ENCODE assay signal across 22 mouse cellular contexts in the genomic region with DNA sequence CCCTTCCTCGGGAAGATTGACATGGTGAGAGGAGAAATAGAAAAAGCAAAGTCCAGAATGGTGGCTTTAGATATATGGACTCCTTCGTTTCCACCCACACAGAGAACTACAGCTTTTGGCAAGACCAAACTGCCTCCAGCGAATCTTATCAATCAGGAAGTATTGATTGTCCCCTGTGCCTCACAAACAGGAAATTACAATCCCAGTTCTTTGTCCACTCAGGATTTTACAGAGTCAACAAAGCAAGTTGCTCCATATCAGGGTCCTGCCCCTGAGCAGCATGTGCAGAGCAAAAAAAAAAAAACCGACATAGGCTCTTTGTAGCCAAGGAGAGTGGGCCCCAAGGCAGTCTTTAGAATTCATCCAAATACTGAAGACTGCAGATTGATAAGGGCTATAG.
DNase-seq lines count a peak whose midpoint lies in the region; ATAC-seq and TF ChIP-seq lines count a peak whose summit lies in the region.
"Had no signal": no experiment of that assay in that cellular context is flagged by ENCODE, and none has a peak within 500 bp of the region (broad histone marks: within the 10 kb centered on the region; RNA-seq: fewer than 3 reads in every experiment).

No protein-coding gene starts in this region.

- TF ChIP-seq POLR2A in liver, adult 2 months (IDR thresholded peaks at IDR 0.05; ENCODE audit: extremely low read depth, insufficient read depth, low read length) = no peak
- TF ChIP-seq POLR2A in testis, adult 2 months (IDR thresholded peaks at IDR 0.05; ENCODE audit: control insufficient read depth, low read depth, low read length) = no peak

- no peak for TF ChIP-seq CTCF in liver, adult 2 months (IDR thresholded peaks at IDR 0.05; ENCODE audit: low read depth, low read length)
- no peak for TF ChIP-seq CTCF in testis, adult 2 months (IDR thresholded peaks at IDR 0.05; ENCODE audit: control insufficient read depth, insufficient read depth, insufficient replicate concordance, low read depth, low read length)
- TF ChIP-seq CTCF in liver, postnatal 0 days (IDR thresholded peaks at IDR 0.05; ENCODE audit: low read depth) = no peak

- H3K9me3 ChIP-seq in liver, embryonic 12.5 days (replicated peaks) = no peaks in the 10 kb centered on the region
- H3K9me3 ChIP-seq in liver, postnatal 0 days (ENCODE audit: low read length) = no peaks in the 10 kb centered on the region
- H3K9me3 ChIP-seq: embryonic facial prominence, embryonic 13.5 days; embryonic facial prominence, embryonic 15.5 days; forebrain, embryonic 10.5 days; forebrain, embryonic 12.5 days had no signal

- WGBS in liver, adult 2 months = 6% methylated on average over 4 of the region's 4 CpGs
- 33% methylated on average over 4 of the region's 4 CpGs for WGBS in liver, embryonic 12.5 days (ENCODE audit: insufficient replicate concordance)
- 23% methylated on average over 4 of the region's 4 CpGs for WGBS in liver, postnatal 0 days (ENCODE audit: insufficient replicate concordance)

- ATAC-seq in liver, embryonic 12.5 days = no peak
- peak; percentile 49 for ATAC-seq in liver, postnatal 0 days
- ATAC-seq: forebrain, embryonic 14.5 days had no signal

- no peak overlapping the region for H3K4me3 ChIP-seq in liver, adult 2 months (ENCODE audit: insufficient read depth, low read depth, low read length)
- H3K4me3 ChIP-seq in liver, embryonic 12.5 days = no peak overlapping the region
- H3K4me3 ChIP-seq in testis, adult 2 months (ENCODE audit: control insufficient read depth, low read depth, low read length) = peak overlapping the region; percentile 86
- H3K4me3 ChIP-seq in liver, postnatal 0 days (ENCODE audit: low read depth, low read length) = no peak overlapping the region
- H3K4me3 ChIP-seq: embryonic facial prominence, embryonic 13.5 days; embryonic facial prominence, embryonic 15.5 days; erythroblast, embryonic 14.5 days; forebrain, embryonic 10.5 days; forebrain, embryonic 12.5 days had no signal

- no peaks in the 10 kb centered on the region for H3K36me3 ChIP-seq in liver, adult 2 months (ENCODE audit: control insufficient read depth, insufficient read depth, low read length)
- no peaks in the 10 kb centered on the region for H3K36me3 ChIP-seq in liver, embryonic 12.5 days
- H3K36me3 ChIP-seq in testis, adult 2 months (ENCODE audit: control insufficient read depth, insufficient read depth, low read length) = no peaks in the 10 kb centered on the region; the same call in 1 of the 2 replicates
- H3K36me3 ChIP-seq in liver, postnatal 0 days (replicated peaks; ENCODE audit: insufficient read depth, low read length) = no peaks in the 10 kb centered on the region
- H3K36me3 ChIP-seq: embryonic facial prominence, embryonic 13.5 days; embryonic facial prominence, embryonic 15.5 days; forebrain, embryonic 10.5 days; forebrain, embryonic 12.5 days had no signal

- no peak overlapping the region for H3K4me2 ChIP-seq in liver, embryonic 12.5 days
- no peak overlapping the region for H3K4me2 ChIP-seq in liver, postnatal 0 days (ENCODE audit: low read depth, low read length)
- H3K4me2 ChIP-seq: embryonic facial prominence, embryonic 13.5 days; embryonic facial prominence, embryonic 15.5 days; forebrain, embryonic 12.5 days had no signal

- peak; percentile 56 for DNase-seq in liver, adult 2 months (ENCODE audit: extremely low read depth, low read depth, low spot score)
- no peak for DNase-seq in testis, postnatal 10 days (ENCODE audit: low spot score)
- no peak for DNase-seq in liver, postnatal 0 days
- no peak for DNase-seq in kidney, adult 9 months
- DNase-seq: adrenal gland, adult 2 months; adrenal gland, postnatal 10 days; adrenal gland, postnatal 25 days; cerebellum, adult 11 months; cerebellum, adult 18-20 months; cerebellum, adult 8-10 months; cerebellum, adult 9-11 months; cerebellum, postnatal 14 days; cerebellum, postnatal 36 days; embryo, embryonic 11 days had no signal

- H3K4me1 ChIP-seq in liver, adult 2 months (ENCODE audit: control insufficient read depth, insufficient read depth, low read length) = peaks cover 4% of the 10 kb centered on the region; the same call in 1 of the 2 replicates
- H3K4me1 ChIP-seq in liver, embryonic 12.5 days = no peaks in the 10 kb centered on the region
- no peaks in the 10 kb centered on the region; the same call in none of the 2 replicates for H3K4me1 ChIP-seq in testis, adult 2 months (ENCODE audit: control insufficient read depth, insufficient read depth, low read length)
- peaks cover 8% of the 10 kb centered on the region for H3K4me1 ChIP-seq in liver, postnatal 0 days (ENCODE audit: insufficient read depth)
- H3K4me1 ChIP-seq: embryonic facial prominence, embryonic 13.5 days; embryonic facial prominence, embryonic 15.5 days; forebrain, embryonic 10.5 days; forebrain, embryonic 12.5 days had no signal

- peak; percentile 51 for TF ChIP-seq EP300 in liver, postnatal 0 days (IDR thresholded peaks at IDR 0.05; ENCODE audit: low read depth)

- 0 out of 2 replicates have a peak overlapping the region, but pooled peaks have one; percentile 16 for H3K27ac ChIP-seq in liver, adult 2 months (replicated peaks; ENCODE audit: insufficient read depth, low read depth, low read length)
- H3K27ac ChIP-seq in liver, embryonic 12.5 days = no peak overlapping the region
- peak overlapping the region; percentile 97 for H3K27ac ChIP-seq in testis, adult 2 months (ENCODE audit: control insufficient read depth, insufficient read depth, low read depth, low read length)
- no peak overlapping the region for H3K27ac ChIP-seq in liver, postnatal 0 days (ENCODE audit: low read depth)
- H3K27ac ChIP-seq: embryonic facial prominence, embryonic 13.5 days; embryonic facial prominence, embryonic 15.5 days; forebrain, embryonic 10.5 days; forebrain, embryonic 12.5 days had no signal

- no peak overlapping the region for H3K9ac ChIP-seq in liver, adult 2 months (ENCODE audit: low read depth, low read length)
- no peak overlapping the region for H3K9ac ChIP-seq in liver, embryonic 12.5 days
- H3K9ac ChIP-seq in liver, postnatal 0 days (replicated peaks) = no peak overlapping the region
- H3K9ac ChIP-seq: embryonic facial prominence, embryonic 13.5 days; embryonic facial prominence, embryonic 15.5 days; forebrain, embryonic 12.5 days had no signal

- no peaks in the 10 kb centered on the region for H3K27me3 ChIP-seq in liver, adult 2 months (ENCODE audit: control insufficient read depth, insufficient read depth, low read length)
- no peaks in the 10 kb centered on the region for H3K27me3 ChIP-seq in liver, embryonic 12.5 days (replicated peaks)
- H3K27me3 ChIP-seq in testis, adult 2 months (ENCODE audit: control insufficient read depth, insufficient read depth, low read length) = no peaks in the 10 kb centered on the region
- H3K27me3 ChIP-seq in liver, postnatal 0 days (ENCODE audit: insufficient read depth, low read length) = no peaks in the 10 kb centered on the region
- H3K27me3 ChIP-seq: embryonic facial prominence, embryonic 13.5 days; embryonic facial prominence, embryonic 15.5 days had no signal

- H3K79me2 ChIP-seq in liver, adult 2 months (ENCODE audit: control insufficient read depth, insufficient read depth, low read length) = no peaks in the 10 kb centered on the region

Comparison
In these comparisons a context has a peak if more than half of its experiments do, and no peak if none do; other contexts are left out.
1. H3K27ac ChIP-seq: peak in liver, adult 2 months (single experiment) and testis, adult 2 months (single experiment); none in liver, embryonic 12.5 days (single experiment) and liver, postnatal 0 days (single experiment).